Mouse (Mus musculus): ENCODE measurements around the gene Mllt3. TPM values are rescaled to one million over a fixed set of nuclear protein-coding genes. Genes with fewer than 3 reads are reported as not detected.

The Mllt3 gene
- polyA plus RNA-seq, 1 experiment = 15.7 TPM

DNA sequence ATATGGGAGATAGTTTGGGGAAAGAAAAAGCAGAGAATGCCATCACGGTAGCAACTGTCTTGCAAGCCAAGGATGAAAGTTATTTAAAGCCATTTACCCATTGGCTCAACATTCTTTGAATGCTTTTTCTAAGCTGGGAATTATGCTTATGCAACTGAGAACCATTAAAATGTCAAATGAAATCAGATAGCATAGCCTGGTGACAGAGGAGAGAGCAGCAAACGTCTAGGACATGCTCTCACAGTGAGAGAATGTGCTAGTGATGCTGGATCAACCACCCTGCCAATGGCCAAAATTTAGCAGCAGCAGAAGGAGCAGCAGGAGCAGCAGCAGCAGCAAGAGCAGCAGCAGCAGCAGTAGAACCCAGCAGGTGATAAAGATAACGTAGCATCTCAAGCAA is 267.4 kb downstream of the Mllt3 start:
- H3K79me2 ChIP-seq (ENCODE audit: control insufficient read depth, insufficient read depth) = no peaks in the 10 kb centered on the region
- H3K4me2 ChIP-seq (ENCODE audit: low read depth) = no peak overlapping the region
- no peak overlapping the region for H3K4me3 ChIP-seq
- H3K36me3 ChIP-seq (ENCODE audit: control insufficient read depth, insufficient read depth) = no peaks in the 10 kb centered on the region
- TF ChIP-seq POLR2A (IDR thresholded peaks at IDR 0.05; ENCODE audit: insufficient read length, low read depth) (no peak), REST (IDR thresholded peaks at IDR 0.05; ENCODE audit: insufficient read depth, insufficient read length) (no peak), SRF (IDR thresholded peaks at IDR 0.05; ENCODE audit: control insufficient read depth, insufficient read length, low read depth) (no peak), E2F4 (IDR thresholded peaks at IDR 0.05; ENCODE audit: insufficient read depth) (no peak), CEBPB (IDR thresholded peaks at IDR 0.05; ENCODE audit: insufficient read depth, poor library complexity, severe bottlenecking) (no peak)
- no peak overlapping the region for H3ac ChIP-seq (ENCODE audit: control insufficient read depth, insufficient read length)
- H3K27me3 ChIP-seq (ENCODE audit: control insufficient read depth, insufficient read depth, insufficient read length) = no peaks in the 10 kb centered on the region

DNA sequence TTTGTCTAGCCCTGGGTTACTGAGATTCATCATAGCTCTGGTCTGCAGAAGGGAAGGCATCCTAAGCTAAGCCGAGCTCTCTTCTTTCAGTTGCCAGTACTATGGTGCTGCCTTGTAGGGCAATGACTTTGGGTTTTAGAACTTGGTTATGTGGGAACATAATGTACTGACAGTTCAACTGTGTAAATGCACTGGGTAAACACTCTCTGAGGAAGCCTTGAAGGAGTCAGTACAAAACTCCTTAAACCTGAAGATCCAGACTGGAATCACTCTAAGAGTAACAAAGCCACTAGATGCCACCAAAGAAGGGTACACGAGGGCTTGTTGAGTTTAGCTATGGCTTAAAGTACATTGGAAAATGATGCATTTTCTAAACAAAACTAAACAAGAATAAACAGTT is 272.1 kb downstream of the Mllt3 start:
- H3ac ChIP-seq (ENCODE audit: control insufficient read depth, insufficient read length) = no peak overlapping the region
- no peaks in the 10 kb centered on the region for H3K79me2 ChIP-seq (ENCODE audit: control insufficient read depth, insufficient read depth)
- no peaks in the 10 kb centered on the region for H3K36me3 ChIP-seq (ENCODE audit: control insufficient read depth, insufficient read depth)
- H3K4me2 ChIP-seq (ENCODE audit: low read depth) = no peak overlapping the region
- TF ChIP-seq MYOG (IDR thresholded peaks at IDR 0.05; ENCODE audit: control insufficient read depth in 1 of 3, insufficient read depth in 1 of 3, insufficient read length in 2 of 3, low read depth in 2 of 3) (no peak), E2F4 (IDR thresholded peaks at IDR 0.05; ENCODE audit: insufficient read depth) (no peak), POLR2AphosphoS2 (IDR thresholded peaks at IDR 0.05; ENCODE audit: insufficient read length, low read depth) (no peak), CEBPB (IDR thresholded peaks at IDR 0.05; ENCODE audit: insufficient read depth, poor library complexity, severe bottlenecking) (no peak), USF1 (IDR thresholded peaks at IDR 0.05; ENCODE audit: low read depth) (no peak), TCF3 (IDR thresholded peaks at IDR 0.05; ENCODE audit: insufficient read length, low read depth) (no peak), TCF12 (IDR thresholded peaks at IDR 0.05; ENCODE audit: insufficient read depth, poor library complexity, severe bottlenecking) (no peak), POLR2A (IDR thresholded peaks at IDR 0.05; ENCODE audit: insufficient read length, low read depth) (no peak), SRF (IDR thresholded peaks at IDR 0.05; ENCODE audit: control insufficient read depth, insufficient read length, low read depth) (no peak), REST (IDR thresholded peaks at IDR 0.05; ENCODE audit: insufficient read depth, insufficient read length) (no peak)
- no peak overlapping the region for H3K4me3 ChIP-seq
- no peaks in the 10 kb centered on the region for H3K27me3 ChIP-seq (ENCODE audit: control insufficient read depth, insufficient read depth, insufficient read length)

DNA sequence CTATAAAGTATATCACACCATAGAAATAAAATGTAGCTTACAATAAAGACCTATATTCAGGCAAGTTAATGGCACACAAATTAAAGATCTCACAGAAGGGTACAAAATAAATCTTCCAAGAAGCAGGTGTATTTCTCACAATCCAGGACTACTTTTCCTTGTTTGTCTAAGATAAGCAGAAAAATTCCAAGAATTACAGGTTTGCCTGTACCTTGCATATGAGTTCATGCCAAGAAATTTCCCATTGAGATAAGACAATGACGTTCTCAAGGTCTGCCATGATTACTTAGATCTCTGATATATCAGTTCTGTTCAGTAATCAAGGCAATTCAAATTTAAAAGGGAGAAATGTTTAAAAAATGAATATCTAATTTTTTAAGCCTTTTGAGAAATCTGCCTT is 272.9 kb downstream of the Mllt3 start:
- TF ChIP-seq POLR2A (IDR thresholded peaks at IDR 0.05; ENCODE audit: insufficient read length, low read depth) = no peak
- TF ChIP-seq POLR2AphosphoS2 (IDR thresholded peaks at IDR 0.05; ENCODE audit: insufficient read length, low read depth) = no peak
- no peak for TF ChIP-seq TCF3 (IDR thresholded peaks at IDR 0.05; ENCODE audit: insufficient read length, low read depth)
- TF ChIP-seq MYOD1 (IDR thresholded peaks at IDR 0.05; ENCODE audit: control insufficient read depth in 1 of 3, insufficient read length in 2 of 3, low read depth in 2 of 3) = no peak
- no peaks in the 10 kb centered on the region for H3K79me2 ChIP-seq (ENCODE audit: control insufficient read depth, insufficient read depth)
- H3K36me3 ChIP-seq (ENCODE audit: control insufficient read depth, insufficient read depth) = no peaks in the 10 kb centered on the region
- H3K4me2 ChIP-seq (ENCODE audit: low read depth) = no peak overlapping the region
- H3ac ChIP-seq (ENCODE audit: control insufficient read depth, insufficient read length) = no peak overlapping the region
- H3K27me3 ChIP-seq (ENCODE audit: control insufficient read depth, insufficient read depth, insufficient read length) = no peaks in the 10 kb centered on the region
- no peak overlapping the region for H3K4me3 ChIP-seq

DNA sequence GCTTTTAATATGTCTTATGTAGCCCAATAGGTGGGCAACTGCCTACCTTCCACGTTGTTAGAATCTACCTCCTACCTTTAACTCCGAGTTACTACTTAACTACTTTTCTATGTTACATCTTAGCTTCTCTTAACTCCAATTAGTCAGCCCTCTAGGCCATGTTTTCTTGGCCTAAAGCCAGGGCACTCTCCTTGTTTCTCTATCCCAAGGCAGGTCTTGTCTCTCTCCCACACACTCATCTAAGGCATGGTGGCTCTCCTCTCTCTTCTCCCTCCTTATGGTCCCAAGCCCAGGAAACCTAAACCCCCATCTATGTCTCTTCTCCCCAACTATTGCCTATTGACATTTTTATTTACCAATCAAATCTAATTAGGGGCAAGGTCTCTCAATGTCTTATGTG is 273.5 kb downstream of the Mllt3 start:
- TF ChIP-seq USF1 (IDR thresholded peaks at IDR 0.05; ENCODE audit: low read depth) (no peak), POLR2A (IDR thresholded peaks at IDR 0.05; ENCODE audit: insufficient read length, low read depth) (no peak), TCF12 (IDR thresholded peaks at IDR 0.05; ENCODE audit: insufficient read depth, poor library complexity, severe bottlenecking) (no peak), REST (IDR thresholded peaks at IDR 0.05; ENCODE audit: insufficient read depth, insufficient read length) (no peak), SRF (IDR thresholded peaks at IDR 0.05; ENCODE audit: control insufficient read depth, insufficient read length, low read depth) (no peak), CEBPB (IDR thresholded peaks at IDR 0.05; ENCODE audit: insufficient read depth, poor library complexity, severe bottlenecking) (no peak), TCF3 (IDR thresholded peaks at IDR 0.05; ENCODE audit: insufficient read length, low read depth) (no peak), MYOD1 (IDR thresholded peaks at IDR 0.05; ENCODE audit: control insufficient read depth in 1 of 3, insufficient read length in 2 of 3, low read depth in 2 of 3) (no peak), E2F4 (IDR thresholded peaks at IDR 0.05; ENCODE audit: insufficient read depth) (no peak)
- H3K27me3 ChIP-seq (ENCODE audit: control insufficient read depth, insufficient read depth, insufficient read length) = no peaks in the 10 kb centered on the region

DNA sequence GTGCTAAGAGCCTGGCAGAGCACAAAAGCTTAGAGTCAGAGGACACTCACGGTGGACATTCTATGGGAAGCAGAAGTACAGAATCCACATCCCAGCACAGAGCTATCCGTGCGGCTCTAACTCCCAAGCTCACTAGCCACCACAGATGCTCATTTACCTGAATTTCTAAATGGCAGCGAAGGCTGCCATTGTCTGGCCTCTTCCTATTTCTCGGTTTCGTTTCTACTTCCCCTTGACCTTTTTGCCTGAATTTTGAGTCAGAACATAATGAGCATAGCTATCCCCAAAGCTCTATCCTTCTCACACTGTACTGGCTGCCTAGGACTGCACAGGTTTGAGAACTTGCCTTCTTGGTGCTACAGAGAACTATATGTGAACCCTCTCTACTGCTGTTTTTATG is 274.1 kb downstream of the Mllt3 start:
- H3K4me3 ChIP-seq = no peak overlapping the region
- no peak overlapping the region for H3ac ChIP-seq (ENCODE audit: control insufficient read depth, insufficient read length)
- no peaks in the 10 kb centered on the region for H3K79me2 ChIP-seq (ENCODE audit: control insufficient read depth, insufficient read depth)
- TF ChIP-seq REST (IDR thresholded peaks at IDR 0.05; ENCODE audit: insufficient read depth, insufficient read length) (no peak), MYOD1 (IDR thresholded peaks at IDR 0.05; ENCODE audit: control insufficient read depth in 1 of 3, insufficient read length in 2 of 3, low read depth in 2 of 3) (no peak), POLR2A (IDR thresholded peaks at IDR 0.05; ENCODE audit: insufficient read length, low read depth) (no peak), SRF (IDR thresholded peaks at IDR 0.05; ENCODE audit: control insufficient read depth, insufficient read length, low read depth) (no peak), CEBPB (IDR thresholded peaks at IDR 0.05; ENCODE audit: insufficient read depth, poor library complexity, severe bottlenecking) (no peak), TCF12 (IDR thresholded peaks at IDR 0.05; ENCODE audit: insufficient read depth, poor library complexity, severe bottlenecking) (no peak), POLR2AphosphoS2 (IDR thresholded peaks at IDR 0.05; ENCODE audit: insufficient read length, low read depth) (no peak), MYOG (IDR thresholded peaks at IDR 0.05; ENCODE audit: control insufficient read depth in 1 of 3, insufficient read depth in 1 of 3, insufficient read length in 2 of 3, low read depth in 2 of 3) (no peak), MAX (IDR thresholded peaks at IDR 0.05; ENCODE audit: low read depth) (no peak), TCF3 (IDR thresholded peaks at IDR 0.05; ENCODE audit: insufficient read length, low read depth) (no peak), USF1 (IDR thresholded peaks at IDR 0.05; ENCODE audit: low read depth) (no peak), E2F4 (IDR thresholded peaks at IDR 0.05; ENCODE audit: insufficient read depth) (no peak)
- H3K4me2 ChIP-seq (ENCODE audit: low read depth) = no peak overlapping the region
- no peaks in the 10 kb centered on the region for H3K27me3 ChIP-seq (ENCODE audit: control insufficient read depth, insufficient read depth, insufficient read length)
- H3K36me3 ChIP-seq (ENCODE audit: control insufficient read depth, insufficient read depth) = no peaks in the 10 kb centered on the region

More for the DNA sequence above, 273.5 kb downstream of the Mllt3 start:
- H3K36me3 ChIP-seq (ENCODE audit: control insufficient read depth, insufficient read depth) = no peaks in the 10 kb centered on the region
- H3ac ChIP-seq (ENCODE audit: control insufficient read depth, insufficient read length) = no peak overlapping the region
- no peaks in the 10 kb centered on the region for H3K79me2 ChIP-seq (ENCODE audit: control insufficient read depth, insufficient read depth)
- no peak overlapping the region for H3K4me2 ChIP-seq (ENCODE audit: low read depth)
- H3K4me3 ChIP-seq = no peak overlapping the region
